Mouse (Mus musculus) limb, embryonic 14.5 days (tissue): Measurements from ENCODE around the gene Arhgap15. TPM values are rescaled to one million over a fixed set of nuclear protein-coding genes. Genes with fewer than 3 reads are reported as not detected.

ENCODE experiments used
- ATAC-seq: fragments of 200-750 bp; cut with Nextera tagmentation; 2 replicates; pipeline ENCODE4 v1.8.0; 2017; ENCODE audit warnings: low read depth, moderate number of reproducible peaks, moderate TSS enrichment; ENCODE audit not compliant: low FRiP score
- DNase-seq: peaks from one replicate; pipeline ENCODE4 v3.0.0-alpha.2; 2015; ENCODE audit warnings: low spot score
- H3K27ac ChIP-seq: fragments of 300-500 bp; sonication (generic); replicated peaks from 2 replicates; pipeline ENCODE4 v1.5.1; 2014; ENCODE audit warnings: low read depth, mild to moderate bottlenecking, low read length, moderate library complexity, mixed read lengths
- H3K27me3 ChIP-seq: fragments of 300-500 bp; sonication (generic); 2 replicates; pipeline ENCODE4 v1.6.1; 2014; ENCODE audit warnings: low read length, mixed read lengths; ENCODE audit not compliant: control insufficient read depth, insufficient read depth
- H3K36me3 ChIP-seq: fragments of 300-500 bp; sonication (generic); 2 replicates; pipeline ENCODE4 v1.6.1; 2014; ENCODE audit warnings: mild to moderate bottlenecking, low read length, moderate library complexity, mixed read lengths; ENCODE audit not compliant: control insufficient read depth, insufficient read depth
- H3K4me1 ChIP-seq: fragments of 300-500 bp; sonication (generic); 2 replicates; pipeline ENCODE4 v1.6.1; 2014; ENCODE audit warnings: antibody characterized with exemption, low read length, mixed read lengths; ENCODE audit not compliant: control insufficient read depth, insufficient read depth
- H3K4me2 ChIP-seq: fragments of 300-500 bp; sonication (generic); replicated peaks from 2 replicates; pipeline ENCODE4 v1.6.1; 2014; ENCODE audit warnings: low read depth, mild to moderate bottlenecking, low read length, moderate library complexity; ENCODE audit not compliant: severe bottlenecking
- H3K4me3 ChIP-seq: fragments of 300-500 bp; sonication (generic); replicated peaks from 2 replicates; pipeline ENCODE4 v1.5.1; 2014; ENCODE audit warnings: low read length
- H3K9ac ChIP-seq: fragments of 300-500 bp; sonication (generic); 2 replicates; pipeline ENCODE4 v1.6.1; 2014; ENCODE audit warnings: mild to moderate bottlenecking, low read depth, low read length, moderate library complexity; ENCODE audit not compliant: severe bottlenecking
- H3K9me3 ChIP-seq: fragments of 300-500 bp; sonication (generic); 2 replicates; pipeline ENCODE4 v1.6.1; 2016; ENCODE audit warnings: low read length; ENCODE audit not compliant: control insufficient read depth
- POLR2A ChIP-seq: fragments of 200-500 bp; IDR thresholded peaks from 2 replicates; pipeline ENCODE4 v1.8.0; 2012; ENCODE audit warnings: inconsistent platforms, mild to moderate bottlenecking, moderate library complexity, borderline replicate concordance; ENCODE audit not compliant: insufficient read depth, insufficient read length; ENCODE audit errors: extremely low read depth
- WGBS: fragments of 180-500 bp; shearing (Covaris S2); extraction: QIAGEN DNeasy Blood & Tissue Kit; methylation state at CpG from one replicate; pipeline ENCODE4 v1.1.7; 2014; 5-methylcytosine and 5-hydroxymethylcytosine counted together
- polyA plus RNA-seq, 2 experiments: library from polyadenylated mRNA; depleted of rRNA in 1 of 2; stranded (reverse) in 1 of 2; unstranded in 1 of 2; fragments of >200 nt; fragmentation: Nextera tagmentation in 1 of 2; extraction: Ambion mirVana in 1 of 2; gene quantifications; 2 replicates each; pipeline versions ENCODE4 v1.2.1 to v1.2.3; 2012 to 2014

Arhgap15 gene
- 0.88 and 1.4 TPM in 2 replicates for polyA plus RNA-seq (2012; rRNA removed)
- 1.7 and 2.9 TPM in 2 replicates for polyA plus RNA-seq (2014; fragmentation: Nextera tagmentation; extraction: Ambion mirVana)

- no peaks in the 10 kb centered on the region for H3K36me3 ChIP-seq
- H3K4me2 ChIP-seq: no peak within 1 kb of the TSS
- WGBS: 59% methylated on average over 5 of the region's 5 CpGs
- no peak within 1 kb of the TSS for H3K9ac ChIP-seq
- no peak for TF ChIP-seq POLR2A
- H3K27ac ChIP-seq: no peak within 1 kb of the TSS
- H3K4me1 ChIP-seq: no peaks in the 10 kb centered on the region
- ATAC-seq (no peak), DNase-seq (no peak)
- no peaks in the 10 kb centered on the region for H3K27me3 ChIP-seq
- H3K4me3 ChIP-seq: no peak within 1 kb of the TSS
- no peaks in the 10 kb centered on the region for H3K9me3 ChIP-seq
Measured at GRCm38 (mm10) chr2:43748287-43748983, at the start of gene Arhgap15. Arhgap15 (plus strand) TSS chr2:43748824.

DNA sequence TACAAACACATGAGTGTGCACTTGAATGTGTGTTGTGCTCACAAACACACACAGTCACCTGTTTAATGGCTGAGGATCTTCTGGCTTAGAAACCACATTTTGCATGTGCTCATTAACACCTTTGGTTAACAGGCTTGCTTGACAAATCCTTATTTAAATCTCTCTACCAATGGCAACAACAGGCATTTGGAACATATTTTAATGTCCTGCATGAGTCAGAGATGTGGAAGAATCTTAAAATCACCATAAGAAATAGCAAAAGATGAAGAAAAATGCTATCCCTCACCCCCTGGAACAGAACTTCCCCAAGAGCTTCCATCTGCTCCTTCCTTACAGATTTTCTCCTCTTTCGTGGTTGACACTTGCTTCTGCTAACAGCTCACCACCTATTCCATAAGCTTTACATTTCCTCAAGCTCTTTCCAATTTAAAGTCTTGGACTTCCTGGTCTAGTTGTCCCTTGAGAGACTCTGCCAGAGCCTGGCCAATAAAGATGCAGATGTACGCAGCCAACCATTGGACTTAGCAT is 35.9 kb upstream of the Arhgap15 start:
- Histone ChIP-seq H3K27ac (no peak overlapping the region), H3K27me3 (no peaks in the 10 kb centered on the region), H3K9me3 (no peaks in the 10 kb centered on the region), H3K4me1 (no peaks in the 10 kb centered on the region), H3K36me3 (no peaks in the 10 kb centered on the region), H3K4me3 (no peak overlapping the region), H3K4me2 (no peak overlapping the region), H3K9ac (no peak overlapping the region)
- no peak for TF ChIP-seq POLR2A
- WGBS: 71% methylated on average over 2 of the region's 2 CpGs
- no peak for DNase-seq
- ATAC-seq: no peak

- Histone ChIP-seq H3K27ac (no peak overlapping the region), H3K36me3 (no peaks in the 10 kb centered on the region), H3K9ac (no peak overlapping the region), H3K9me3 (no peaks in the 10 kb centered on the region), H3K27me3 (no peaks in the 10 kb centered on the region), H3K4me1 (no peaks in the 10 kb centered on the region), H3K4me2 (peak overlapping the region; percentile 46), H3K4me3 (peak overlapping the region; percentile 19)
- DNase-seq (peak; percentile 79), ATAC-seq (peak; percentile 80; the same call in 1 of the 2 replicates)
- WGBS: 21% methylated on average over 14 of the region's 14 CpGs
- TF ChIP-seq POLR2A: no peak
Measured at GRCm38 (mm10) chr2:43722446-43723103, 26.0 kb upstream of the Arhgap15 start.

GRCm38 (mm10) chr2:43723104-43723541 is 25.5 kb upstream of the Arhgap15 start:
- DNase-seq: no peak
- WGBS: 61% methylated on average over 7 of the region's 7 CpGs
- no peaks in the 10 kb centered on the region for H3K9me3 ChIP-seq
- no peak for ATAC-seq
- no peak overlapping the region for H3K9ac ChIP-seq
- peak overlapping the region; percentile 46 for H3K4me2 ChIP-seq
- peak overlapping the region; percentile 19 for H3K4me3 ChIP-seq
- H3K4me1 ChIP-seq: no peaks in the 10 kb centered on the region
- H3K36me3 ChIP-seq: no peaks in the 10 kb centered on the region
- H3K27me3 ChIP-seq: no peaks in the 10 kb centered on the region
- no peak overlapping the region for H3K27ac ChIP-seq
- TF ChIP-seq POLR2A: no peak

GRCm38 (mm10) chr2:43727181-43727580 is 21.4 kb upstream of the Arhgap15 start:
- Histone ChIP-seq H3K27me3 (no peaks in the 10 kb centered on the region), H3K9me3 (no peaks in the 10 kb centered on the region), H3K9ac (no peak overlapping the region), H3K4me3 (no peak overlapping the region), H3K4me2 (no peak overlapping the region), H3K4me1 (no peaks in the 10 kb centered on the region), H3K36me3 (no peaks in the 10 kb centered on the region), H3K27ac (no peak overlapping the region)
- no peak for TF ChIP-seq POLR2A
- ATAC-seq (no peak), DNase-seq (no peak)
- WGBS: 71% methylated on average over 5 of the region's 5 CpGs
